Mouse (Mus musculus) olfactory bulb, adult 2 months (tissue): ENCODE measurements around the gene 4921539E11Rik.

Experiments
- CTCF ChIP-seq: fragments of 200-500 bp; IDR thresholded peaks from 2 replicates; pipeline ENCODE4 v1.5.1; 2012; ENCODE audit warnings: low read depth, mild to moderate bottlenecking, low read length, moderate library complexity; ENCODE audit not compliant: insufficient read depth
- POLR2A ChIP-seq: fragments of 200-500 bp; IDR thresholded peaks from 2 replicates; pipeline ENCODE4 v1.6.1; 2012; ENCODE audit warnings: mild to moderate bottlenecking, low read depth, low read length, moderate library complexity; ENCODE audit not compliant: insufficient read depth

DNA sequence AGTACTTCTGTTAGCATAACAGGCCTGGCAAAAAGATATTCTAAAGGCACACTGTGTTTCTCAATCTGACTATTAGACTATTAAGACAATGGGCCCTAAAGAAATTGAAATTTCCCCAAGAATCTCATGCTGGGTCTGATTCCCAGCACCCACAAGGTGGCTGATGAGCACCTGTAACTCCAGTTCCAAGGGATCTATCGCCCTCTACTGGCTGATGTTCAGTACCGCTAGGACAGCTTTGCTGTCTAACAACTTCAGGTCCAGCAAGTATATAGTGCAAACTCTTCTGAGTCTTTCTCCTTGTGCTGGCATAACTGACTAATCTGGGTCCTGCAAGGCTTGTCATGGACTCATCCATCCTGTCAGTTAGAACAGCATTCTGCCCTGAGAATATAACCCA is 98.2 kb downstream of the 4921539E11Rik start:
- TF ChIP-seq CTCF (no peak), POLR2A (no peak)
